Mouse (Mus musculus) liver, embryonic 13.5 days (tissue): ENCODE data around the gene Kiss1r. TPM values are rescaled to one million over a fixed set of nuclear protein-coding genes. Genes with fewer than 3 reads are reported as not detected.
"Not testable (repeated sequence)": the region's sequence is repeated elsewhere in the genome, so short reads cannot be mapped to it uniquely, and the experiment has no call there.

Experiments used
- ATAC-seq: fragments of 200-750 bp; cut with Nextera tagmentation; 2 replicates; pipeline ENCODE4 v1.8.0; 2017; ENCODE audit warnings: low read depth, mild to moderate bottlenecking, moderate number of reproducible peaks, moderate library complexity
- DNase-seq: peaks from one replicate; pipeline ENCODE4 v3.0.0; 2022
- H3K27ac ChIP-seq: fragments of 300-500 bp; sonication (generic); 2 replicates; pipeline ENCODE4 v1.5.1; 2015; ENCODE audit warnings: moderate library complexity, mild to moderate bottlenecking, inconsistent platforms
- H3K27me3 ChIP-seq: fragments of 300-500 bp; sonication (generic); 2 replicates; pipeline ENCODE4 v1.6.1; 2015; ENCODE audit warnings: mild to moderate bottlenecking, inconsistent platforms
- H3K36me3 ChIP-seq: fragments of 300-500 bp; sonication (generic); 2 replicates; pipeline ENCODE4 v1.6.1; 2015; ENCODE audit warnings: mild to moderate bottlenecking, inconsistent platforms
- H3K4me1 ChIP-seq: fragments of 300-500 bp; sonication (generic); replicated peaks from 2 replicates; pipeline ENCODE4 v1.6.1; 2015; ENCODE audit warnings: inconsistent platforms
- H3K4me2 ChIP-seq: fragments of 300-500 bp; sonication (generic); 2 replicates; pipeline ENCODE4 v1.6.1; 2015; ENCODE audit warnings: inconsistent platforms, mild to moderate bottlenecking, moderate library complexity
- H3K4me3 ChIP-seq: fragments of 300-500 bp; sonication (generic); replicated peaks from 2 replicates; pipeline ENCODE4 v1.5.1; 2015; ENCODE audit warnings: mild to moderate bottlenecking, inconsistent platforms
- H3K9ac ChIP-seq: fragments of 300-500 bp; sonication (generic); 2 replicates; pipeline ENCODE4 v1.6.1; 2015; ENCODE audit warnings: mild to moderate bottlenecking, inconsistent platforms
- H3K9me3 ChIP-seq: fragments of 300-500 bp; sonication (generic); replicated peaks from 2 replicates; pipeline ENCODE4 v1.6.1; 2016; ENCODE audit warnings: inconsistent platforms
- WGBS: fragments of 180-500 bp; shearing (Covaris S2); methylation state at CpG from one replicate; pipeline ENCODE4 v1.1.7; 2015; ENCODE audit not compliant: insufficient replicate concordance; 5-methylcytosine and 5-hydroxymethylcytosine counted together
- polyA plus RNA-seq: library from polyadenylated mRNA; unstranded; fragments of >200 nt; fragmentation: Nextera tagmentation; extraction: Ambion mirVana; gene quantifications from 2 replicates; pipeline ENCODE4 v1.2.1, GENCODE M21; 2015

Kiss1r gene
- polyA plus RNA-seq, 1 experiment from 2014 or later: 0.28 TPM

DNA sequence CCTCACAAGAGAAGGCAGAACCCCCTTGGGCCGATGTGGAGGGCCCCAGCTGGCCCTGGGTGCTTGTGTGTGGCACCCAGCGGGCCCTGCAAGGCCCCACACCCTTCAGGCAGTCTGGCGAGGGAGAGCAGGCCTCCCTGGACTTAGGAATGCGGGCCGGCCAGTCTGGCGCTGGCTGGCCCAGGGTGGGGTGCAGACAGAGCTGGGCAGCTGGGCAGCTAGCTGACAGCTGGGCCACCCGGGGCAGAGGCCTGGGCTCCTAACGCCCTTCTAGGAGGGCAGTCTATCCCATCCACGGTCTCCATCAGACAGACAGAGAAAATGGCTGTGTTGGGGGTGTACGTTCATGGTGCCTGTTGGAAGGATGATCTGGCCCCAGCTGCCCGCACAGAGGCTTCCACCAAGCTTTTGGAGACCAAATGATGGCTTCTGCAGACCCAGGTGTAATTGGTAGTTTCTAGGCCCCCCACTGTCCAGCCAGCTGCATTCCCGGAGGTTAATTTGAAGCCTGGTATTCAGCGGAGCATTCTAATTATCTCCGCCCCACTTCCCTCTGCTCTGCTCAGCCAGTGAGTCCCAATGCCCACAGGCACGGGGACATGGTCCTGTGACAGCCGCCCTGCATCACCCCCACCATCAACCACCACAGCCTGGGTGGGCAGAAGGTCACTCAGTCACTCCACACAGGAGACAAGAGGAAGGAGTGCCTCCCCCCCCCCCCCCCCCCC, 28.9 kb downstream of the Kiss1r start:
- Histone ChIP-seq H3K4me2 (peak overlapping the region; percentile 60), H3K27ac (peak overlapping the region; percentile 84), H3K27me3 (no peaks in the 10 kb centered on the region), H3K4me1 (peaks cover 94% of the 10 kb centered on the region), H3K36me3 (peaks cover 27% of the 10 kb centered on the region), H3K4me3 (no peak overlapping the region), H3K9me3 (no peaks in the 10 kb centered on the region), H3K9ac (peak overlapping the region; percentile 68; the same call in 1 of the 2 replicates)
- 52% methylated on average over 16 of the region's 16 CpGs for WGBS
- ATAC-seq (no peak), DNase-seq (no peak)

DNA sequence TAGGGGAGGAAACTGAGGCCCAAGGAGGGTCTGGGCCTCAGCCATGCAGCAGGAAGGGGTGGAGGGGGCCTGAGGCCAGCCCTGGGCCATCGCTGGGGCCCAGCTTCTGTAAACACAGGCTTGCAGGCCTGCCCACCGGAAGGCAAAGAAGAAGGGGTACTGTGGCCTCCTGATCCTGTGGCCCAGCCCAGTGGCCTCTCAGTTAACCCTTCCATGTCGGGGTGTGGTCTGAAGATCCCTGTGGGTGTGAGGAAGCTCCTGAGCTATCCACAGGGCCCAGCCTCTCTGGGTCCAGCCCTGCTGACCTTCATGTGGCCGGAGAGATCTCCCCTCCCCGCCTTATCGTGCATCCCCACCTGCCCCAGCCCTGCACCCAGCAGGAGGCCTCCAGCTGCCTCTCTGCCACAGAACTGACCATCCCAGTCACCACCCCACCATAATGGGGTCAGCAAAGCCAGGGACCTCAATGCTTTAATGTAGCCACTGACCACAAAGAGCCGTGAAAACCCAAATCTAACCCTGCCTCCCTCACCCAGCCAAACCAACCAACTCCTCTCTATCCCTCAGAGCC, 30.1 kb downstream of the Kiss1r start:
- peak overlapping the region; percentile 84 for H3K27ac ChIP-seq
- WGBS: 6% methylated on average over 7 of the region's 7 CpGs
- peak; percentile 72 for DNase-seq
- peaks cover 38% of the 10 kb centered on the region for H3K36me3 ChIP-seq
- H3K9ac ChIP-seq: peak overlapping the region; percentile 68
- no peaks in the 10 kb centered on the region for H3K9me3 ChIP-seq
- H3K27me3 ChIP-seq: no peaks in the 10 kb centered on the region
- peaks cover 84% of the 10 kb centered on the region for H3K4me1 ChIP-seq
- H3K4me3 ChIP-seq: peak overlapping the region; percentile 31; the same call in 1 of the 2 replicates
- peak; percentile 74 for ATAC-seq
- peak overlapping the region; percentile 60 for H3K4me2 ChIP-seq

DNA sequence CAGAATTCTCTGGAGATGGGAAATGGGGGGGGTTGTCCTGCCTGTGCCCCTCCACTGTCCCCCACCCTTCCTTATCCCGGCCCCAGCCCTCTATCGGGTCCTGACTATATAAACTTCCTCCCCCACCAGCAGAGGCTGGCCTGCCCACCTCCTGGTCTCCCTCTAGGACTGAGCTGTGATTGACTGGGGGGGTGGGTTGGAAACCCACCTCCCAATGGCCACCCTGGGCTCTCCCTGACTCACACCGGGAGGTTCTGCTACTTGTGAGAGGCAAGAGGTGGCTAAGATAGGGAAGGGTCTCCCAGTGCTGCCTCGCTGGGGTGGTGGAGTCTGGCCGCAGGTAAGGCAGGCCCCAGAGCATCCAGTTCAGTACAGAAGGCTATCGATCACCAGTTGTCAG, 30.7 kb downstream of the Kiss1r start:
- 62% methylated on average over 6 of the region's 6 CpGs for WGBS
- H3K27ac ChIP-seq: peak overlapping the region; percentile 84
- H3K36me3 ChIP-seq: peaks cover 36% of the 10 kb centered on the region
- peaks cover 77% of the 10 kb centered on the region for H3K4me1 ChIP-seq
- no peak for ATAC-seq
- H3K27me3 ChIP-seq: no peaks in the 10 kb centered on the region
- DNase-seq: no peak
- no peak overlapping the region for H3K4me3 ChIP-seq
- no peak overlapping the region for H3K9ac ChIP-seq
- no peaks in the 10 kb centered on the region for H3K9me3 ChIP-seq
- H3K4me2 ChIP-seq: peak overlapping the region; percentile 60

DNA sequence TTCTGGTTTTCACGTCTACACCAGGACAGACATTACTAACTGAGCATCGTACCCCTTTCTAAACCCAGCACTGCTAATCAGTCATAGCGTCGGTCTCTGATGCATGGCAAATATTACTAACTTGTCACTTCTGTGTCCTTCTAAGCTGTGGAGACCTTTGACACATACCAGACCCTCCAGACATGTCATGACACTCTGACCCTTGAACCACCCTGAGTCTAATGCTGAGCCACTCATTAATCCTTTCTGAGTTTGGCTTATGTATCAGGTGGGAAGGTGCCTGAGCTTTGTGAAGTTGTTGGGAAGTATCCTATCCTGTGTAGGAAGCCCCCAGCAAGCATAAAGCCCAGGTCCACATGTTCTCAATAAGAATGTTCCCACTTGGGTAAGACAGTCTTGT, 33.1 kb downstream of the Kiss1r start:
- no peak overlapping the region; the same call in 1 of the 2 replicates for H3K27ac ChIP-seq
- no peaks in the 10 kb centered on the region for H3K9me3 ChIP-seq
- H3K4me2 ChIP-seq: no peak overlapping the region
- H3K9ac ChIP-seq: no peak overlapping the region
- ATAC-seq: no peak
- no peak overlapping the region for H3K4me3 ChIP-seq
- H3K4me1 ChIP-seq: peaks cover 64% of the 10 kb centered on the region
- no peaks in the 10 kb centered on the region for H3K27me3 ChIP-seq
- H3K36me3 ChIP-seq: peaks cover 47% of the 10 kb centered on the region
- DNase-seq: no peak
- 80% methylated on average over 4 of the region's 4 CpGs for WGBS

DNA sequence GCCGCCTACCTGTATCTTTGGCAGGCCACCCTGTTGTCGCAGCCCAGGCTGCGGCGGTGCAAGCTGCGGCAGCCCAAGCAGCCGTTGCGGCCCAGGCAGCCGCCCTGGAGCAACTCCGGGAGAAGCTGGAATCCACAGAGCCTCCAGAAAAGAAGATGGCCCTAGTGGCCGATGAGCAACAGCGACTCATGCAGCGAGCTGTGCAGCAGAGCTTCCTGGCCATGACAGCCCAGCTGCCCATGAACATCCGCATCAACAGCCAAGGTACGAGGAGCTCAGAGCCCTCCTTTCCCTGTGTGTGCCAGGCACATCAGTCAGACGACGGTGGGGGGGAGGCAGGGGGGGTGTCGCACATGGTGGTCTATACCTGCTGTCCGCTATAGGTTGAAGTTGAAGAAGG, 33.9 kb downstream of the Kiss1r start:
- H3K27me3 ChIP-seq: no peaks in the 10 kb centered on the region
- ATAC-seq: no peak
- H3K4me3 ChIP-seq: no peak overlapping the region
- no peak overlapping the region for H3K4me2 ChIP-seq
- WGBS: 88% methylated on average over 18 of the region's 18 CpGs
- H3K9ac ChIP-seq: no peak overlapping the region
- H3K4me1 ChIP-seq: peaks cover 57% of the 10 kb centered on the region
- no peak overlapping the region for H3K27ac ChIP-seq
- no peaks in the 10 kb centered on the region for H3K9me3 ChIP-seq
- DNase-seq: no peak
- H3K36me3 ChIP-seq: peaks cover 47% of the 10 kb centered on the region

DNA sequence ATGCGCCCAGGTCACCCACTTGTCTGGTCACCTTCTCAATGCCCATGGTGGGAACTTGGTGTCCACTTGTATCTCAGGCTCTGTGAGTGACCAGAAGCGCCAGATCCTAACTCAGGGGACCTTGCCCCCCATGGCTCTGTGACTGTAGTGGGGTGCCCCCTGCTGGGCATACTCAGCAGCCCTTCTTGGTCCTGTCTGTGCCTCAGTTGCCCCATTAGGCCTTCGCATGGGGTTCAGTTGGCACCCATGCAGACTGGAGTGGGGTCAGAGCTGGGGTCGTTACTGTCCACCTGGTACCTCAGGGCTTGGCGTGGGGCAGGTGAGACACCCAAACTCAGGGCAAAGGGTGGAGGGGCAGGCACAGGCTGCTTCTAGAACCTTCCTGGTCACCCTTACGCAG, 37.2 kb downstream of the Kiss1r start:
- DNase-seq: no peak
- no peak overlapping the region for H3K9ac ChIP-seq
- peaks cover 39% of the 10 kb centered on the region for H3K4me1 ChIP-seq
- H3K4me2 ChIP-seq: no peak overlapping the region
- WGBS: 68% methylated on average over 6 of the region's 6 CpGs
- H3K27me3 ChIP-seq: no peaks in the 10 kb centered on the region
- H3K4me3 ChIP-seq: no peak overlapping the region
- no peaks in the 10 kb centered on the region for H3K9me3 ChIP-seq
- H3K27ac ChIP-seq: no peak overlapping the region
- ATAC-seq: no peak
- peaks cover 38% of the 10 kb centered on the region for H3K36me3 ChIP-seq

DNA sequence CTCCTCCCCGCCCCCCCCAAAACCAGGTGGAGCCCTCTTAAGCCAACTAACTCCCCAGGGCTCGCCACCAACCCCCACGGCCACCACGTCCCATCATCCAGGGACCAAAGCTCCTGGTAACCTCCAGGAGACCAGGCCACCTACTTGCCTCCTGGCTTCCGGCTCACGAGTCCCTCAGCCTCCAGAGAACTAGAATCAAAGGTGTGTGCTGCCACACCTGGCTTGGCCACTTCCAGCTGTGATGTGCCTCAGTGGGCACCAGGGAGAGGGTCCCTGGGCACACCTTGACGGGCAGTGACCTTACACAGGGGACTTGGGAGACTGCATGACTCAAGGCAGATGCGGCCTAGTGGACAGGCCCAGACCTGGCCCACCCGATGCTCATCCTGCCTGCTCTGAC, 38.9 kb downstream of the Kiss1r start:
- 69% methylated on average over 9 of the region's 9 CpGs for WGBS
- no peak overlapping the region for H3K4me3 ChIP-seq
- peaks cover 22% of the 10 kb centered on the region for H3K36me3 ChIP-seq
- no peak overlapping the region; the same call in 1 of the 2 replicates for H3K27ac ChIP-seq
- no peak overlapping the region for H3K4me2 ChIP-seq
- ATAC-seq (no peak), DNase-seq (no peak)
- H3K9me3 ChIP-seq: no peaks in the 10 kb centered on the region
- no peaks in the 10 kb centered on the region for H3K27me3 ChIP-seq
- peaks cover 32% of the 10 kb centered on the region for H3K4me1 ChIP-seq
- no peak overlapping the region for H3K9ac ChIP-seq

DNA sequence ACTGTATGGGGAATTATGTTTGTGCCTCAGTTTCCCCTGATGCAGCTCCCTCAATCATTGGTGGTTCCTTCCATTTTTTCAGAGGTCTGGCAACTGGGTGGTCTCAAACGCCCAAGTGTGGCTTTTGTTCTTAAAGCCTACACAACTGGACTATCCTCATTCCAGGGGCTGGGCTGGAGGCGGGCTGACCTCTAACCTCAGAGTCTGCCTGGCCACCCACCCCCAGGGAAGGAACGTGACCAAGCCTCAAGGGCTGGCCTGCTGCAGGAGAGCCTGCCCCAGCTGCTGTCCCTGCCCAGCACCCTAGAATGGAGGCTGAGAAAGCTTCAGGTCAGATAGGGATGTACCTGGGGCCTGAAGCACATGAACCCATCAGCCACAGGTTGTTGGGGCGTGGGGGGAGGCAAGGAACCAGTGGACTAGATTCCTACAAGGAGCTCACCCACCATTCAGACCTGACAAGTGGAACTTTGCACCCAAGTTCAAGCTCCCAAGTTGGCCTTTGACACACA, 39.9 kb downstream of the Kiss1r start:
- no peak overlapping the region for H3K4me2 ChIP-seq
- no peak overlapping the region for H3K27ac ChIP-seq
- no peak overlapping the region for H3K4me3 ChIP-seq
- H3K4me1 ChIP-seq: peaks cover 42% of the 10 kb centered on the region
- H3K9me3 ChIP-seq: no peaks in the 10 kb centered on the region
- no peak overlapping the region; the same call in 1 of the 2 replicates for H3K9ac ChIP-seq
- H3K36me3 ChIP-seq: peaks cover 18% of the 10 kb centered on the region
- DNase-seq (no peak), ATAC-seq (no peak)
- H3K27me3 ChIP-seq: no peaks in the 10 kb centered on the region
- WGBS: 32% methylated on average over 4 of the region's 4 CpGs

DNA sequence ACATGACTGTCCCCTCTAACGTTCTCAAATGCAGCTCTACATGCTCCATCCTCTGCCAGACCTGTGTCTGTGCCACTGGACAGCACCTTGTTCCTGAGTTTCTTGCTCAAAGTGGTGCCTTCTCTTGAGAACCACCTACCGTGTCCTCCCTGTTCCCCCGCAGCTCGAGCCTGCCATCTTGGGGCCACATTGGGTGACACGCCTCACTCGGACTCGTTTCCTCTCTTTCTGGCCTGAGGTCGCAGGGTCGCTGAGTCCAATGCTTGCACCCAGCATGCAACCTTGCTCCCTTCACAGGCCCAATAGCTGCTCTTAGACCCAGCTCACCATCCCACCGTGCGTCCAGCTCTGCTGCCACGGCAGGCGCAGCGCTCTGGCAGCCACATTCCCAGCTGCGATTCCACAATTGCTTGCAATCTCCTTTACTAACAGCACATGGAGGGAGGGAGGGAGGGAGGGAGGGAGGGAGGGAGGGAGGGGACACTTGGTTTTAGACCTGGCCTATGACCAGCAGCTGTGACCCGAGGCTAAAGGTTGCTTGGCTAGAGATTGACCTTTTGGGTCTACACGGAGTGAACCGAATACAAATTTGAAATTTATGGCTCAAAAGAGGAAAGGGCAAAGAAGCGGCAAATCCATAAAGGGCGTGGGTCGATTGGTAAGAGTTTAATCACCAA, 41.5 kb downstream of the Kiss1r start:
- Histone ChIP-seq H3K27ac (no peak overlapping the region), H3K9ac (no peak overlapping the region)
- WGBS: 16% methylated on average over 21 of the region's 21 CpGs

DNA sequence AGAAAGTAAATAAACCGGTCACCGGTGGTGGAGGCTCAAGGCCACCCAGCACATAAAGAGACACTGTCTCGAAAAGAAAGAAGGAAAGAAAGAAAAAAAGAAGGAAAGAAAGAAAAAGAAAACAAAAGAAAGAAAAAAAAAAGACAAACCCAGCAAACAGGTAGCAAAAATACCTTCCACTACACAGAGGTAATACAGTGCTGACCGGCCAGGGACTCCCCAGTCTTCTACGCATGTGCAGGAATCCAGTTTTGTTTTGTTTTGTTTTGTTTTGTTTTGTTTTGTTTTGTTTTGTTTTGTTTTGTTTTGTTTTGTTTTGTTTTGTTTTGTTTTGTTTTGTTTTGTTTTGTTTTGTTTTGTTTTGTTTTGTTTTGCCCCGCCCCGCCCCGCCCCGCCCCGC, 42.6 kb downstream of the Kiss1r start:
- ATAC-seq, H3K9me3 ChIP-seq, H3K9ac ChIP-seq, H3K27me3 ChIP-seq, DNase-seq: not testable (repeated sequence)
- H3K4me1 ChIP-seq: peaks cover 36% of the 10 kb centered on the region
- H3K4me3 ChIP-seq: peak overlapping the region; percentile 99
- H3K36me3 ChIP-seq: peaks cover 32% of the 10 kb centered on the region
- WGBS: 27% methylated on average over 10 of the region's 10 CpGs
- peak overlapping the region; percentile 53; the same call in 1 of the 2 replicates for H3K27ac ChIP-seq
- peak overlapping the region; percentile 55 for H3K4me2 ChIP-seq

More for the DNA sequence above, 41.5 kb downstream of the Kiss1r start:
- Histone ChIP-seq H3K4me2 (peak overlapping the region; percentile 33), H3K4me3 (no peak overlapping the region), H3K27me3 (no peaks in the 10 kb centered on the region), H3K4me1 (peaks cover 45% of the 10 kb centered on the region), H3K9me3 (no peaks in the 10 kb centered on the region), H3K36me3 (peaks cover 24% of the 10 kb centered on the region)
- ATAC-seq (no peak), DNase-seq (peak; percentile 70)

DNA sequence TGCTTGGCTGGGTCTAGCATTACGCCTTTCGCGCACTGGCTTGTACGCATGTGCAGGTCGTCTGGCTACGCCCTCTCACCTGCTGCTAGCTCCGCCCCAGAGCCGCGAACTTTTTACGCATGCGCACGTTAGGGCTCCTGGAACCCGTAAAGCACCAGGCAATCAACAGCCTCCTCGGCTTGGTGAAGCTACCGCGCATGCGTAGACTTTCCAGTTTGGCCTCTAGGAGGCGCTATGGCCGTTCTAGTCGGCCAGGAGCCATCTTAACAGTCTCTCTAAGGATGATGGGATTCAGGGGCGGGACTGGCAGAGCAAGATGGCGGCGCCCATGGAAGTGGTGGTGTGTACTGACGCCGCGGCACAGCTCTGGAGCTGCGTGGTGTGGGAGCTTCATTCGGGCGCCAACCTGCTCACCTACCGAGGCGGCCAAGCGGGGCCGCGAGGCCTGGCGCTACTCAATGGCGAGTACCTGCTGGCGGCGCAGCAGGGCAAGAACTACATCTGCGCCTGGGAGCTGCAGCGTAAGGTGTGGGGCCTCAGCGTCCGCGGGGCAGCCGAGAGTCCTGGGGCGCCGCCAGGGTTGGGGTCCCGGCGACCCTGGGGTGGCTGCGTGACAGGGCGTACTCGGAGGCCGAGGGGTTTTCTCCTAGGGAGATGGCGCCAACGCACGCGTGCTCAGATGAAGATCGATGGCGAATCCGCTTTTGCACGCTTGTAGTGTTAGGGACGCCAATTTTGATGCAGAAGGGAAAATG, 43.3 kb downstream of the Kiss1r start, which contains the start of gene Wdr18:
Gene Wdr18 (plus strand): TSS at position 306 of the 755 bp plus-strand sequence.
- WGBS: under 1% methylated on average over 61 of the region's 61 CpGs
- Histone ChIP-seq H3K27me3 (no peaks in the 10 kb centered on the region), H3K27ac (peak within 1 kb of the TSS; percentile 77), H3K4me2 (peak within 1 kb of the TSS; percentile 94), H3K4me1 (peaks cover 36% of the 10 kb centered on the region), H3K36me3 (peaks cover 38% of the 10 kb centered on the region), H3K9me3 (no peaks in the 10 kb centered on the region), H3K4me3 (peak within 1 kb of the TSS; percentile 99), H3K9ac (peak within 1 kb of the TSS; percentile 88)
- peak; percentile 100 for DNase-seq
- peak; percentile 92 for ATAC-seq
